Mouse (Mus musculus) bone marrow macrophage, adult 2 months (primary cell): ENCODE measurements around the gene Uspl1. TPM values are rescaled to one million over a fixed set of nuclear protein-coding genes. Genes with fewer than 3 reads are reported as not detected.
"Not testable (repeated sequence)": the region's sequence is repeated elsewhere in the genome, so short reads cannot be mapped to it uniquely, and the experiment has no call there.

Experiments used
- H3K27ac ChIP-seq: 2 replicates; pipeline ENCODE4 v1.5.1; 2012; ENCODE audit warnings: low read depth, low read length; ENCODE audit not compliant: insufficient read depth
- H3K4me1 ChIP-seq: 2 replicates; pipeline ENCODE4 v1.6.1; 2012; ENCODE audit warnings: low read length; ENCODE audit not compliant: control insufficient read depth, insufficient read depth
- H3K4me3 ChIP-seq: 2 replicates; pipeline ENCODE4 v1.5.1; 2012; ENCODE audit warnings: mild to moderate bottlenecking, low read length, moderate library complexity; ENCODE audit not compliant: insufficient read depth
- CTCF ChIP-seq: IDR thresholded peaks from 2 replicates; pipeline ENCODE4 v1.5.1; 2012; ENCODE audit warnings: low read depth, mild to moderate bottlenecking, low read length, moderate library complexity
- POLR2A ChIP-seq: IDR thresholded peaks from 2 replicates; pipeline ENCODE4 v1.6.1; 2012; ENCODE audit warnings: mild to moderate bottlenecking, low read depth, low read length, borderline replicate concordance
- polyA plus RNA-seq: library from polyadenylated mRNA; stranded (reverse); fragments of >200 nt; gene quantifications from 2 replicates; pipeline ENCODE4 v1.2.4, GENCODE M21; 2012; ENCODE audit not compliant: missing spikeins, insufficient read depth, insufficient read length

The Uspl1 gene
- polyA plus RNA-seq = 14.8 and 15.4 TPM in 2 replicates

- H3K4me1 ChIP-seq = peaks cover 13% of the 10 kb centered on the region
- peak within 1 kb of the TSS; percentile 97 for H3K4me3 ChIP-seq
- TF ChIP-seq CTCF = no peak
- TF ChIP-seq POLR2A = 0 out of 2 replicates have a peak, but pooled peaks have one; percentile 14
- peak within 1 kb of the TSS; percentile 100 for H3K27ac ChIP-seq
Observed at GRCm38 (mm10) chr5:149184104-149184843, at the start of gene Uspl1, which contains the start of gene Hmgb1. Gene Uspl1 (plus strand): TSS chr5:149184350. Gene Hmgb1 (minus strand): TSS chr5:149184489.

GRCm38 (mm10) chr5:149134751-149135454, 49.2 kb upstream of the Uspl1 start:
- TF ChIP-seq POLR2A = no peak
- TF ChIP-seq CTCF = no peak
- Histone ChIP-seq H3K27ac (0 out of 2 replicates have a peak overlapping the region, but pooled peaks have one; percentile 37), H3K4me1 (peaks cover 19% of the 10 kb centered on the region), H3K4me3 (no peak overlapping the region)

- TF ChIP-seq POLR2A = no peak
- TF ChIP-seq CTCF = no peak
- Histone ChIP-seq H3K4me1 (peaks cover 19% of the 10 kb centered on the region), H3K27ac (peak overlapping the region; percentile 37; the same call in 1 of the 2 replicates), H3K4me3 (no peak overlapping the region)
Observed at GRCm38 (mm10) chr5:149135455-149136354, 48.4 kb upstream of the Uspl1 start.

GRCm38 (mm10) chr5:149136933-149137365, 47.2 kb upstream of the Uspl1 start:
- peak overlapping the region; percentile 83 for H3K27ac ChIP-seq
- H3K4me1 ChIP-seq = peaks cover 19% of the 10 kb centered on the region
- TF ChIP-seq POLR2A = no peak
- TF ChIP-seq CTCF = no peak
- H3K4me3 ChIP-seq = no peak overlapping the region; the same call in 1 of the 2 replicates

- H3K27ac ChIP-seq = peak overlapping the region; percentile 75
Observed at GRCm38 (mm10) chr5:149137447-149137846, 46.7 kb upstream of the Uspl1 start.

GRCm38 (mm10) chr5:149138087-149138486, 46.1 kb upstream of the Uspl1 start:
- not testable (repeated sequence) for H3K4me3 ChIP-seq, H3K27ac ChIP-seq
- peaks cover 19% of the 10 kb centered on the region for H3K4me1 ChIP-seq

More at GRCm38 (mm10) chr5:149137447-149137846, 46.7 kb upstream of the Uspl1 start:
- no peak for TF ChIP-seq POLR2A
- no peak for TF ChIP-seq CTCF
- Histone ChIP-seq H3K4me3 (no peak overlapping the region; the same call in 1 of the 2 replicates), H3K4me1 (peaks cover 19% of the 10 kb centered on the region)

GRCm38 (mm10) chr5:149140336-149140735, 43.8 kb upstream of the Uspl1 start:
- Histone ChIP-seq H3K4me3 (no peak overlapping the region), H3K4me1 (peaks cover 16% of the 10 kb centered on the region), H3K27ac (no peak overlapping the region)
- TF ChIP-seq CTCF (no peak), POLR2A (no peak)

GRCm38 (mm10) chr5:149141155-149141554, 43.0 kb upstream of the Uspl1 start:
- H3K4me3 ChIP-seq, H3K27ac ChIP-seq, H3K4me1 ChIP-seq: not testable (repeated sequence)

- H3K4me3 ChIP-seq = no peak overlapping the region
- peaks cover 9% of the 10 kb centered on the region for H3K4me1 ChIP-seq
- TF ChIP-seq POLR2A = no peak
- no peak for TF ChIP-seq CTCF
- H3K27ac ChIP-seq = no peak overlapping the region
Observed at GRCm38 (mm10) chr5:149143766-149144375, 40.3 kb upstream of the Uspl1 start.
